Mouse (Mus musculus) neural tube, embryonic 13.5 days (tissue): Measurements from ENCODE around the gene Mpst. TPM values are rescaled to one million over a fixed set of nuclear protein-coding genes. Genes with fewer than 3 reads are reported as not detected.
A peak's percentile ranks its signal among the peaks of the same experiment; 100 is the strongest.

Source experiments
- ATAC-seq: fragments of 200-750 bp; cut with Nextera tagmentation; 2 replicates; pipeline ENCODE4 v1.8.0; 2017; ENCODE audit warnings: low read depth, mild to moderate bottlenecking, moderate TSS enrichment, moderate library complexity
- H3K27ac ChIP-seq: fragments of 300-500 bp; sonication (generic); replicated peaks from 2 replicates; pipeline ENCODE4 v1.5.1; 2015; ENCODE audit warnings: moderate library complexity, mild to moderate bottlenecking, inconsistent platforms
- H3K27me3 ChIP-seq: fragments of 300-500 bp; sonication (generic); 2 replicates; pipeline ENCODE4 v1.6.1; 2015; ENCODE audit warnings: mild to moderate bottlenecking, inconsistent platforms
- H3K36me3 ChIP-seq: fragments of 300-500 bp; sonication (generic); 2 replicates; pipeline ENCODE4 v1.6.1; 2015; ENCODE audit warnings: mild to moderate bottlenecking, inconsistent platforms
- H3K4me1 ChIP-seq: fragments of 300-500 bp; sonication (generic); replicated peaks from 2 replicates; pipeline ENCODE4 v1.6.1; 2015; ENCODE audit warnings: inconsistent platforms
- H3K4me2 ChIP-seq: fragments of 300-500 bp; sonication (generic); 2 replicates; pipeline ENCODE4 v1.6.1; 2015; ENCODE audit warnings: inconsistent platforms, mild to moderate bottlenecking, moderate library complexity
- H3K4me3 ChIP-seq: fragments of 300-500 bp; sonication (generic); 2 replicates; pipeline ENCODE4 v1.5.1; 2015; ENCODE audit warnings: mild to moderate bottlenecking, inconsistent platforms
- H3K9ac ChIP-seq: fragments of 300-500 bp; sonication (generic); 2 replicates; pipeline ENCODE4 v1.6.1; 2015; ENCODE audit warnings: moderate library complexity, mild to moderate bottlenecking, inconsistent platforms
- H3K9me3 ChIP-seq: fragments of 300-500 bp; sonication (generic); 2 replicates; pipeline ENCODE4 v1.6.1; 2016; ENCODE audit warnings: inconsistent platforms
- WGBS: fragments of 180-500 bp; shearing (Covaris S2); methylation state at CpG from one replicate; pipeline ENCODE4 v1.1.7; 2015; 5-methylcytosine and 5-hydroxymethylcytosine counted together
- polyA plus RNA-seq: library from polyadenylated mRNA; unstranded; fragments of >200 nt; fragmentation: Nextera tagmentation; extraction: Ambion mirVana; gene quantifications from 2 replicates; pipeline ENCODE4 v1.2.1, GENCODE M21; 2015

The Mpst gene
- 2.3 and 2.9 TPM in 2 replicates for polyA plus RNA-seq

- under 1% methylated on average over 40 of the region's 40 CpGs for WGBS
These were observed at the start of gene Mpst for GRCm38 (mm10) chr15:78406293-78406934. Gene Mpst (plus strand): TSS chr15:78406416.

GRCm38 (mm10) chr15:78365916-78366315, 40.3 kb upstream of the Mpst start:
- H3K36me3 ChIP-seq: no peaks in the 10 kb centered on the region
- ATAC-seq: no peak
- H3K9me3 ChIP-seq: 0 out of 2 replicates have a peak, but pooled peaks cover 3% of the 10 kb centered on the region
- H3K27me3 ChIP-seq: peaks cover 20% of the 10 kb centered on the region
- no peak overlapping the region for H3K27ac ChIP-seq
- no peaks in the 10 kb centered on the region for H3K4me1 ChIP-seq
- 43% methylated on average over 2 of the region's 2 CpGs for WGBS
- H3K4me2 ChIP-seq: no peak overlapping the region
- no peak overlapping the region for H3K9ac ChIP-seq
- H3K4me3 ChIP-seq: no peak overlapping the region

More at GRCm38 (mm10) chr15:78406293-78406934, at the start of gene Mpst:
- H3K36me3 ChIP-seq: no peaks in the 10 kb centered on the region
- H3K4me3 ChIP-seq: peak within 1 kb of the TSS; percentile 59
- H3K9ac ChIP-seq: peak within 1 kb of the TSS; percentile 76
- H3K9me3 ChIP-seq: no peaks in the 10 kb centered on the region
- H3K27ac ChIP-seq: peak within 1 kb of the TSS; percentile 92
- ATAC-seq: peak; percentile 86
- peaks cover 42% of the 10 kb centered on the region for H3K27me3 ChIP-seq
- peak within 1 kb of the TSS; percentile 85 for H3K4me2 ChIP-seq
- H3K4me1 ChIP-seq: peaks cover 71% of the 10 kb centered on the region

DNA sequence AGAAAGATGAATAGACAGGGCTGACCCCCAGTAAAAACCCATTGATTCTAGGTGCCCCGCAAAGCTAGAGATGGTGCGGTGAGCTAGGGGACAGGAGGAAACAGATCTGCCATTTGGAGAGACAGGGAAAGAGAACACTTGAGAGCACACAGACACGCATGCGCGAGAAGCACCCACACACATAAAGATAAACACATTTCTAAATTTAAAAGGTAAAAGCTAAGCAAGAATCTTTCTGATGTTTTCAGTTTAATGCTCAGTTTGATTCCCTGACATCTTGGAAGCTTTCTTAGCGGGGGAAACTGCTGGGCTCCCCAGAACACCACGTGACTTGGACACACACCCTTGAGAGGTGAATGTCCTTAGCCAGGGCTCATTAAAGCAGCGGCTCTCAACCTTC, 39.3 kb upstream of the Mpst start:
- 82% methylated on average over 8 of the region's 8 CpGs for WGBS
- H3K9me3 ChIP-seq: 0 out of 2 replicates have a peak, but pooled peaks cover 3% of the 10 kb centered on the region
- peaks cover 23% of the 10 kb centered on the region for H3K27me3 ChIP-seq
- H3K36me3 ChIP-seq: no peaks in the 10 kb centered on the region
- no peaks in the 10 kb centered on the region for H3K4me1 ChIP-seq
- H3K27ac ChIP-seq: no peak overlapping the region
- no peak overlapping the region for H3K4me2 ChIP-seq
- H3K9ac ChIP-seq: no peak overlapping the region
- no peak overlapping the region for H3K4me3 ChIP-seq
- ATAC-seq: no peak

- no peak overlapping the region for H3K9ac ChIP-seq
- H3K4me3 ChIP-seq: no peak overlapping the region
- 66% methylated on average over 3 of the region's 3 CpGs for WGBS
- peaks cover 23% of the 10 kb centered on the region for H3K27me3 ChIP-seq
- no peaks in the 10 kb centered on the region for H3K36me3 ChIP-seq
- 0 out of 2 replicates have a peak, but pooled peaks cover 3% of the 10 kb centered on the region for H3K9me3 ChIP-seq
- no peaks in the 10 kb centered on the region for H3K4me1 ChIP-seq
- ATAC-seq: no peak
- H3K27ac ChIP-seq: no peak overlapping the region
- no peak overlapping the region for H3K4me2 ChIP-seq
These were observed 38.4 kb upstream of the Mpst start for GRCm38 (mm10) chr15:78367811-78368210.

GRCm38 (mm10) chr15:78368926-78369346, 37.3 kb upstream of the Mpst start:
- ATAC-seq: no peak
- H3K4me3 ChIP-seq: no peak overlapping the region
- H3K9me3 ChIP-seq: no peaks in the 10 kb centered on the region
- no peak overlapping the region for H3K4me2 ChIP-seq
- no peaks in the 10 kb centered on the region for H3K4me1 ChIP-seq
- 11% methylated on average over 8 of the region's 8 CpGs for WGBS
- no peak overlapping the region for H3K9ac ChIP-seq
- no peak overlapping the region for H3K27ac ChIP-seq
- H3K27me3 ChIP-seq: peaks cover 23% of the 10 kb centered on the region
- no peaks in the 10 kb centered on the region for H3K36me3 ChIP-seq

- ATAC-seq: no peak
- 70% methylated on average over 1 of the region's 1 CpGs for WGBS
- Histone ChIP-seq H3K9ac (no peak overlapping the region), H3K4me3 (no peak overlapping the region), H3K4me2 (no peak overlapping the region), H3K27me3 (peaks cover 23% of the 10 kb centered on the region), H3K36me3 (no peaks in the 10 kb centered on the region), H3K9me3 (no peaks in the 10 kb centered on the region), H3K27ac (no peak overlapping the region), H3K4me1 (no peaks in the 10 kb centered on the region)
These were observed 36.6 kb upstream of the Mpst start for GRCm38 (mm10) chr15:78369641-78370040.

GRCm38 (mm10) chr15:78372796-78373195, 33.4 kb upstream of the Mpst start:
- Histone ChIP-seq H3K9ac (no peak overlapping the region), H3K4me3 (no peak overlapping the region), H3K4me1 (no peaks in the 10 kb centered on the region), H3K9me3 (no peaks in the 10 kb centered on the region), H3K27me3 (peaks cover 20% of the 10 kb centered on the region), H3K36me3 (no peaks in the 10 kb centered on the region), H3K27ac (no peak overlapping the region), H3K4me2 (no peak overlapping the region)
- ATAC-seq: no peak
- 81% methylated on average over 3 of the region's 3 CpGs for WGBS

- ATAC-seq: no peak
- Histone ChIP-seq H3K9ac (no peak overlapping the region), H3K36me3 (no peaks in the 10 kb centered on the region), H3K27me3 (0 out of 2 replicates have a peak, but pooled peaks cover 7% of the 10 kb centered on the region), H3K9me3 (no peaks in the 10 kb centered on the region), H3K27ac (no peak overlapping the region), H3K4me2 (no peak overlapping the region), H3K4me3 (no peak overlapping the region), H3K4me1 (no peaks in the 10 kb centered on the region)
- 62% methylated on average over 3 of the region's 3 CpGs for WGBS
These were observed 32.0 kb upstream of the Mpst start for GRCm38 (mm10) chr15:78374204-78374603.

DNA sequence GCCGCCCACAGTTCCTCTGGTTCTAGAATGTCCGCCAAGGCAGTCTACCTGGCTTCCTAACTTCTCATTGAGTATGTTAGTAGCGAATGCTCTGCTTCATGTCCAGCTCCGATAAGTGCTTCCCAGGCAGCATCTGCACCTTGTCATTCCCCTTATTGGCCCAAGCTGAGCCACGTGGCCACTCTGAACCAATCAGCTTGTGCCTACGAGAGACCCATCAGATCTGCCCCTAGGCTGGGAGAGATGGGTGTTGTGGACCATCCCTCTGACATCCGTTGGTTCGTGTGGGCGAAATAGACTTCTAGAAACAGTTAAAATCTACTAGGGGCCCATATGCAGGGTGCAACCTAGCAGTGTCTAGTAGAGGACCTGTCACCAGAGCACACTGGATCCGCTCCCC, 28.4 kb upstream of the Mpst start:
- Histone ChIP-seq H3K9me3 (no peaks in the 10 kb centered on the region), H3K9ac (no peak overlapping the region), H3K27ac (no peak overlapping the region), H3K4me1 (no peaks in the 10 kb centered on the region), H3K4me3 (no peak overlapping the region), H3K27me3 (0 out of 2 replicates have a peak, but pooled peaks cover 3% of the 10 kb centered on the region), H3K36me3 (no peaks in the 10 kb centered on the region), H3K4me2 (no peak overlapping the region)
- 84% methylated on average over 10 of the region's 10 CpGs for WGBS
- no peak for ATAC-seq

DNA sequence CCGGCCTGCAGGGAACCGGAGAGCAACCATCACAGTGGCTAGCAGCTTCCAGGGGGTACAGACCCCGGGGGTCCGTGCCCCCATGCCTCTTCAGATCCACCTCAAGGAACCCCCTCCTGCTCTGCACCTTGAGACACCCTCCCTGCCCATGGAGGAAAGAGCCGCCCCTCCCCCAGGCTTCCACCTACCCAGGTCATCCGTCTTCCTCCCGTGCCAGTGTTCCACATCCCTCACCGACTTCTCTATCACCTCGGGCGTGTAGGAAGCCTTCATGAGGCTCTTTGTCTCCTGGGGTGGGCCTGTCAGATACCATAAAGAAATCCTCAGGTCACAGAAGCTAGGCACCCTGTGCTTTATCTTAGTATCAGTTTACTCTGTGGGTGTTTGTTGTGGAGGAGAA, 27.7 kb upstream of the Mpst start:
- H3K4me2 ChIP-seq: no peak overlapping the region
- H3K27ac ChIP-seq: no peak overlapping the region
- no peak overlapping the region for H3K9ac ChIP-seq
- 0 out of 2 replicates have a peak, but pooled peaks cover 3% of the 10 kb centered on the region for H3K27me3 ChIP-seq
- no peak overlapping the region for H3K4me3 ChIP-seq
- H3K36me3 ChIP-seq: no peaks in the 10 kb centered on the region
- WGBS: 87% methylated on average over 10 of the region's 10 CpGs
- no peak for ATAC-seq
- H3K4me1 ChIP-seq: no peaks in the 10 kb centered on the region
- H3K9me3 ChIP-seq: no peaks in the 10 kb centered on the region

GRCm38 (mm10) chr15:78380208-78380607, 26.0 kb upstream of the Mpst start:
- H3K27ac ChIP-seq: no peak overlapping the region
- H3K27me3 ChIP-seq: 0 out of 2 replicates have a peak, but pooled peaks cover 3% of the 10 kb centered on the region
- no peak overlapping the region for H3K4me2 ChIP-seq
- WGBS: 84% methylated on average over 2 of the region's 2 CpGs
- H3K36me3 ChIP-seq: no peaks in the 10 kb centered on the region
- no peaks in the 10 kb centered on the region for H3K9me3 ChIP-seq
- ATAC-seq: no peak
- peaks cover 14% of the 10 kb centered on the region for H3K4me1 ChIP-seq
- no peak overlapping the region for H3K4me3 ChIP-seq
- no peak overlapping the region for H3K9ac ChIP-seq

DNA sequence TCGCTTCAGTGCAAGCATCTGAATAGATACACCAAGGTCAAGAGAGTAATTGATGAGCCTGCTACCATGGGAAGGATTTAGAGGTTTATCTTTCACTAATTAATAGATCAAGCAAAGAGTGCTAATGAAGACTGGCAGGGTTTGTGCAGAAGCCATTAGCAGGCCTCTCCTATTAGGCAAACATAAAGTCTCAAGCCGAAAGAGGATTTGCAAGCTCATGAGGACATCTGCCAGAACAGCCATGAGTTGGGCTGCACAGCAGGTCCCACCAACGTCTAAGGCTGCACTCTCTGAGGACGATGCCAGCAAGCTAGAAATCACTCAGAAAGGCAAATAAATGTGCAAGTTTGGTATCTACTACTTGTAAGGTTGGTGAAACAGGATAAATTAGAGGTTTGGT, 25.5 kb upstream of the Mpst start:
- Histone ChIP-seq H3K27ac (no peak overlapping the region), H3K4me3 (no peak overlapping the region), H3K4me1 (peaks cover 14% of the 10 kb centered on the region), H3K4me2 (no peak overlapping the region), H3K36me3 (no peaks in the 10 kb centered on the region), H3K9me3 (no peaks in the 10 kb centered on the region), H3K27me3 (0 out of 2 replicates have a peak, but pooled peaks cover 3% of the 10 kb centered on the region), H3K9ac (no peak overlapping the region)
- 70% methylated on average over 4 of the region's 4 CpGs for WGBS
- no peak for ATAC-seq

GRCm38 (mm10) chr15:78382115-78382514, 24.1 kb upstream of the Mpst start:
- H3K27ac ChIP-seq: no peak overlapping the region
- H3K9me3 ChIP-seq: no peaks in the 10 kb centered on the region
- ATAC-seq: no peak
- peaks cover 14% of the 10 kb centered on the region for H3K4me1 ChIP-seq
- WGBS: 95% methylated on average over 4 of the region's 4 CpGs
- H3K27me3 ChIP-seq: 0 out of 2 replicates have a peak, but pooled peaks cover 3% of the 10 kb centered on the region
- H3K9ac ChIP-seq: no peak overlapping the region
- no peak overlapping the region for H3K4me2 ChIP-seq
- no peaks in the 10 kb centered on the region for H3K36me3 ChIP-seq
- H3K4me3 ChIP-seq: no peak overlapping the region
